Mouse (Mus musculus): ENCODE measurements around the gene Rchy1. TPM values are rescaled to one million over a fixed set of nuclear protein-coding genes. Genes with fewer than 3 reads are reported as not detected.
"Not testable (repeated sequence)": the region's sequence is repeated elsewhere in the genome, so short reads cannot be mapped to it uniquely, and the experiment has no call there.

The Rchy1 gene
- total RNA-seq, 2 experiments from 2014 or later, result 49.0 to 52.9 TPM

GRCm38 (mm10) chr5:91960606-91961254 lies 2.1 kb downstream of the Rchy1 start:
- peak; percentile 12 to 60 for DNase-seq (ENCODE audit: low spot score in 2 of 2)

- no peak for DNase-seq (ENCODE audit: low spot score in 2 of 2)
Measured at GRCm38 (mm10) chr5:91959986-91960385, 2.9 kb downstream of the Rchy1 start.

- peak in 1 of 2 experiments; percentile 51 for DNase-seq (ENCODE audit: low spot score in 2 of 2)
Measured at GRCm38 (mm10) chr5:91959096-91959495, 3.8 kb downstream of the Rchy1 start.

- DNase-seq (ENCODE audit: low spot score in 2 of 2), result no peak
Measured at GRCm38 (mm10) chr5:91956991-91957760, 5.7 kb downstream of the Rchy1 start.

GRCm38 (mm10) chr5:91951404-91951803 lies 11.5 kb downstream of the Rchy1 start:
- peak in 1 of 2 experiments; percentile 60 for DNase-seq (ENCODE audit: low spot score in 2 of 2)

GRCm38 (mm10) chr5:91949441-91949840 lies 13.4 kb downstream of the Rchy1 start:
- DNase-seq (ENCODE audit: low spot score in 2 of 2), result no peak

GRCm38 (mm10) chr5:91947008-91947407 lies 15.9 kb downstream of the Rchy1 start:
- DNase-seq (ENCODE audit: low spot score in 2 of 2), result no peak

- DNase-seq (ENCODE audit: low spot score in 2 of 2), result not testable (repeated sequence)
Measured at GRCm38 (mm10) chr5:91945609-91946008, 17.3 kb downstream of the Rchy1 start.

GRCm38 (mm10) chr5:91913231-91913630 lies 49.6 kb downstream of the Rchy1 start:
- DNase-seq (ENCODE audit: low spot score in 2 of 2), result no peak

- no peak for DNase-seq (ENCODE audit: low spot score in 2 of 2)
Measured at GRCm38 (mm10) chr5:91911384-91912106, 51.3 kb downstream of the Rchy1 start.

- no peak for DNase-seq (ENCODE audit: low spot score in 2 of 2)
Measured at GRCm38 (mm10) chr5:91910616-91911015, 52.3 kb downstream of the Rchy1 start.

GRCm38 (mm10) chr5:91909010-91909620 lies 53.8 kb downstream of the Rchy1 start:
- DNase-seq (ENCODE audit: low spot score in 2 of 2), result peak in 1 of 2 experiments; percentile 15

Other genes starting within 250 kb of the Rchy1 start
- gene Odaph, start 24.4 kb upstream of the Rchy1 start, total RNA-seq (2021), result not detected
- gene Cdkl2, start 80.8 kb upstream of the Rchy1 start, total RNA-seq (2021), result 10 to 100 TPM; 67.0 to 67.3 TPM
- 100 to 1,000 TPM; 178 to 188 TPM for gene G3bp2, start 120.7 kb upstream of the Rchy1 start, total RNA-seq (2021)
- gene Uso1, start 174.9 kb upstream of the Rchy1 start, total RNA-seq (2021), result 10 to 100 TPM; 70.9 to 71.9 TPM

All from layer of hippocampus, postnatal 14 days (tissue).